Mouse (Mus musculus) lung, postnatal 0 days (tissue): ENCODE data around the gene Ehd1.

ENCODE experiments used
- CTCF ChIP-seq: IDR thresholded peaks from 2 replicates; pipeline ENCODE4 v1.5.1; 2016; ENCODE audit warnings: antibody characterized with exemption, mild to moderate bottlenecking
- EP300 ChIP-seq: IDR thresholded peaks from 2 replicates; pipeline ENCODE4 v1.6.1; 2016; ENCODE audit warnings: antibody characterized with exemption, mild to moderate bottlenecking, control low read depth

- no peak for TF ChIP-seq CTCF
- TF ChIP-seq EP300: peak; percentile 55; the same call in 1 of the 2 replicates
Measured at GRCm38 (mm10) chr19:6342276-6342933, 65.9 kb downstream of the Ehd1 start.
